Mouse (Mus musculus): ENCODE data around the gene Pcdh7. TPM values are rescaled to one million over a fixed set of nuclear protein-coding genes. Genes with fewer than 3 reads are reported as not detected.
"Not testable (repeated sequence)": the region's sequence is repeated elsewhere in the genome, so short reads cannot be mapped to it uniquely, and the experiment has no call there.

The Pcdh7 gene
- total RNA-seq (2021), result 10 to 100 TPM; 57.1 to 58.3 TPM
- long read RNA-seq, full-length matches to known transcripts, result 9 of 16 reads
- long read RNA-seq, partial matches to known transcripts, result 5 of 16 reads
- long read RNA-seq, other reads (novel, unspliced or antisense), result 2 of 16 reads

DNA sequence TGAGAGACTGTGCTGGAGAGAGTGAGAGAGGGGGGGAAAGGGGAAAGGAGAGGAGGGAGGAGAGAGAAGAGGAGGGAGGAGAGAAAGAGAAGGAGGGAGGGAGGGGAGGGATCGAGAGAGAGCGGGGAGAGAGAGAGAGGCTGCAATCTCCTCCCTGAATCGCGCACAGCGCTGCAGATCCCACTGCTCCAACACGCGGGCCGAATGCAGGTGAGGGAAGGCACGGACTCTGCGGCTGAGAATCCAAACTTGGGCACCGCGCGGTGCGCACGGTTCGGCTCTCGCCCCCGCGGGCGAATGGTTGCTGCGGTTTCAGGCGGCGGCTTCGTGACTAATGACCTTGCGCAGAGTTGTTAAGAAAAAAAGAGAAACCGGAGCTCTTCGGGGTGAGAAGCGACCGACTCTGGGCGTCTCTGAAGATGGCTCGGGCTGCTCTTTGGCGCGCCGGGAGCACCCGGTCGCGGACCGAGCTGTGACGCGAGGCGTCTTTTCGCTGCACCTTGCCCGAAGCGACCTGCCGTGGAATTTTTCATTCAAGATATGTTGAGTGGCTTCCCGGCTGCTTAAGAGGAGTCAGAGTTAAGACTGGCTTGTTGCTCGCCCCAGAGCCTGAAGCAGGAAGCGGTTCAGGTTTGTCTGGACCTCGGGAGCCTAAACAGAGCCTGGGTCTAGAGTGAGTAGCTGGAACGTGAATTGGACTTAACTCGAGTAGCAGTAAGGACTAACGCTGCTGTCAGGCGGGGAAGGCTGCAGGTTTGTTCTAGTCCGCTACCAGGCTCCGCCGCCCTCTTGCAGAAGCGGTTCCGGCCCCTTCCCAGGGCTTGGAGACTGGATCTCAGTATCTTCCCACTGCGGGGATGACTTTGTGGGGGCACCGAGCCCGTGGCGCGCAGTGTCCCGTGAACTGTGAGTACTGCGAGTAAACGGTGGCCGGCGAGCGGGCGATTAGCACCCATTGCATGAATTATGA lies at the start of gene Pcdh7:
Gene Pcdh7, plus strand, starts transcription at position 62 of the 970 bp plus-strand sequence.
- DNase-seq (ENCODE audit: low spot score in 2 of 2), result peak; percentile 48 to 66

DNA sequence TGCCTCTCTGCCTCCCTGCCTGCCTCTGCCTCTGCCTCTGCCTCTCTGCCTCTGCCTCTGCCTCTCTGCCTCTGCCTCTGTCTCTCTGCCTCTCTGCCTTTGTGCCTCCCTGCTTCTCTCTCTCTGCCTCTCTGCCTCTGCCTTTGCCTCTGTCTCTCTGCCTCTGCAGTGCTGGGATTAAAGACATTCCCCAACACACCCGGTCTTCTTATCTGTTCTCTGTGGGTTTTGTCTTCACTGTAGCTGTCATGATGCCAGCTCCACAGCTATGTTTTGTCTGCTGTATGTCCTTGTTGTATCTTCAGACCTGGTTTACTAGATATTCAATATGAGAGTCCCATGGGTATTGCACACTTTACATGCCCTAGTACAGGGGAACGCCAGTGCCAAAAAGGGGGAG lies 40.8 kb upstream of the Pcdh7 start:
- not testable (repeated sequence) for DNase-seq (ENCODE audit: low spot score in 2 of 2)

GRCm38 (mm10) chr5:57708396-57708795 lies 9.4 kb upstream of the Pcdh7 start:
- DNase-seq (ENCODE audit: low spot score in 2 of 2), result no peak

DNA sequence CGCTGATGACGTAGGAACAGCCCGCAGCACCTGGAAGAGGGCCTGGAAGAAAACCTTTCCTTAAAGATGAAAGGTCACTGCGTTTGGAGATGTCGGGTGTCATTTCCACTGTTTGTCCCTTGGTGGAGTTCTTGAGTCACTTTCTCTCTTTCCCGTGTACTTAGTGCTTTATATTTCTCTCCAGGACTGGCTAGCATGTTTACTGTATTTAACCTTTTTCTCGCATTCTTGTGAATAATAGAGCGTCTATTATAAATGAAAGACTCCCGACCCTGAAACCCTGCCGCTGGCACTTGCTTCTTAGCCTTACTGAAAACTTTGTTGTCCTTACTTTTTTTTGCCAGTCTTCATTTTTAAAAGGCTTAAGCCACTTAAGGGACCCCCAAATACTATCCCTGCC lies 3.8 kb upstream of the Pcdh7 start:
- peak; percentile 11 to 52 for DNase-seq (ENCODE audit: low spot score in 2 of 2)

DNA sequence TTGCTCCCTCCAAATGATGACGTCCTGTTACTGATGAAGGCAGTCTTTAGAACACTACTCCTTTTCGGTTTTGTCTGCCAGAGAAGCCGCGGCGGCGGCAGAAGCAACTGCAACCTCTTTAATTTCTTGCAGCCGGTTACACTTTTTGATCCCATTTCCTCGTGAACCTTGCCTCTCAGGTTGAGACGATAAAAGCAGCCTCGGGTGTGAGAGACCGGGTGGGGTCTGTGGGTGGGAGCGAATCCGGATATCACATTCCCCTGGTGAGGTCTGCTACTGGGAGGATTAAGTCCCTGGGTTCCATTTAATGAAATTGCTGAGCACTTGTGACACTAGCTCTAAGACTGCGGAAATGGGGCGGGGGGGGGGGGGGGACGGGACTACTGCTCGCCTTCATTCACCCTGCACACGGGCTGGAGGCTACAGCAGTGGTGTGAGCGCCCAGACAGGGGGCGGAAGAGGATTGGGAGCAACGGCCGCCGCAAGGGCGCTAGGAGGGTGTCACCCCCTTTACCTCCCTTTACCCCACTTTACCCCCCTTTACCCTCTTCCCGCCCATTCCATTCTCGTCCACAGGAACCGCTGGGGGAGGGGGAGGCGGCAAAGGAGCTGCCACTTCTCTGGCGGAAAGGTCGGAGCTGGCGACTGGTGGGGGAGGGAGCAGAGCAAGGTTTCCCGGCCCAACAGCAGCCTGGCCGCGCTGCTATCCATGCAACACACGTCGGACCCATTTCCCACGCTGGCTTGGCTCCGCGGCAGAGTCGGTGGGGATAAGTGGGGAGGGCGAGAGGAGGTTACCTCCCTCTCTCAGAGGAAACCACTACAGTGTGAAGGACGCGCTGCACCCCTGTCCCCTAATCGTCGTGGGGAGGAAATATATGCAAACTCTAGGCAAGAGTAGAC lies 2.9 kb upstream of the Pcdh7 start:
- DNase-seq (ENCODE audit: low spot score in 2 of 2), result peak; percentile 25 to 52

GRCm38 (mm10) chr5:57715524-57716400 lies 2.0 kb upstream of the Pcdh7 start:
- DNase-seq (ENCODE audit: low spot score in 2 of 2), result peak; percentile 80 to 85

DNA sequence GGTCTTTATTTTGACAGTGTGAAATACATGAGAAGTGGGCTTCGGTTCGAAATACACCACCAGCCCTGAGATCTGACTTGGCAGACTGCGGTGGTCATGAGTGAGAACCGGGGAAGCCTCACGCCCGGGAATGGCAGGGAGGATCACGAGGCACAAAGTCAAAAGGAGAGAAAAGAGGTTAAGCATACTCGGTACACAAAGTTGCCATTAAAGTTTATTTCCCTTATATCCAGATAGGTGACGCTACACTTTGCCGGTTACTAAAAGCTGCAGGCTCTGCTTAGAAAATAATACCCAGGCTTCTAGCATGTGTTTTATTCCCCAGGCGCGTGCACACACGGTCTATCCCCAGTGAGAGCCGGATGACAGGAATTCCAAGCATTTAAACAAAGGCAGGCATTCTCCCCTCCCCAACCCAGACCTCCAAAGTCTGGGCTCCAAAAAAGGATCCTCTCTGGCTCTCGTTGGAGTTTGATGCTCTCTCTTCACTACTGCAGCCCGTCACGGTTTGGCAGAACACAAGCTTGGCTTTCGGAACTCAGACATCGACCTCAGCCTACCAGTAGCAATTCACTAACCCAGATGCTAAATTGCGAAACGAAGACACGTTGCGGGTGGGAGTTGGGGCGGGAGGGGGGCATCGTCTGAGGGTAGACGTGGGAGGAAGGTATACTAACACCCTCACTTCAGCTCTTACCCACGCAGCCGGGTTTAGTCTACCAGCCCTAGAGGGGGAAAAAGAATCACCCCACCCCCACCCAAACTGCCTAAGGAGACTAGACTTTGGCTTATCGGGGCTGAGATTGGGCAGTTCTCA lies 1.1 kb upstream of the Pcdh7 start:
- peak; percentile 25 to 71 for DNase-seq (ENCODE audit: low spot score in 2 of 2)

DNA sequence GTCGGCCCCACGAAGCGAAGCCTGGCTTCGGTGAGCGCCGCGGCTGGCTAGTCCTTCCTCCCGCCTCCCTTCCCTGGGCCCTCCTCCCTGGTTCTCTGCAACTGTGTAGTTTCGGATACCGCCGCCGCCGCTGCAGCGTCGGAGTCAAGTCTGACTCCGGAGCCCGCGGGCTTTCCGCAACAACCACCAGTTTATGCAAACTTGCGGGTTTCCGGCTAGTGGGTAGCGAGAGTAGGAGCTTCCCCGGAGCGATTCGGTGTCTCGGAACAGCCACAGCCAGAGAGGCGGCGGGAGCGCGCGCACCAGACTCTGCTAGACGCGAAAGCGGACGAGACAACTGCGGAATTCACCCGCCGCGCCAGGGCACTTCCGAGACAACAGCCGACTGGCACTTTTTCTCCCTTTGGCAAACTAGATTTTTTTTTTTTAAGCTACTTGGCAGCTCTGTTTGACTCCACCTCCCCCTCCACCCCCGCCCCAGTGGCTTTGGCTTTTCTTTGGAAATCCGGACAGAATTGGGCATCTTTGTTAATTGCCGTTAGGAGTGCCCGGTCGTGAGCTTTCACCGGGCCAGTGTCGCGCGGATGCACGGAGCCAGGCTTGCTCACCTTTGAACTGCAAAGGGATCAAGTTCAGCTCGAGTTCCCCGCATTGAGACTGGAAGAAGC lies 395 bp upstream of the Pcdh7 start:
- DNase-seq (ENCODE audit: low spot score in 2 of 2), result peak; percentile 47 to 61

DNA sequence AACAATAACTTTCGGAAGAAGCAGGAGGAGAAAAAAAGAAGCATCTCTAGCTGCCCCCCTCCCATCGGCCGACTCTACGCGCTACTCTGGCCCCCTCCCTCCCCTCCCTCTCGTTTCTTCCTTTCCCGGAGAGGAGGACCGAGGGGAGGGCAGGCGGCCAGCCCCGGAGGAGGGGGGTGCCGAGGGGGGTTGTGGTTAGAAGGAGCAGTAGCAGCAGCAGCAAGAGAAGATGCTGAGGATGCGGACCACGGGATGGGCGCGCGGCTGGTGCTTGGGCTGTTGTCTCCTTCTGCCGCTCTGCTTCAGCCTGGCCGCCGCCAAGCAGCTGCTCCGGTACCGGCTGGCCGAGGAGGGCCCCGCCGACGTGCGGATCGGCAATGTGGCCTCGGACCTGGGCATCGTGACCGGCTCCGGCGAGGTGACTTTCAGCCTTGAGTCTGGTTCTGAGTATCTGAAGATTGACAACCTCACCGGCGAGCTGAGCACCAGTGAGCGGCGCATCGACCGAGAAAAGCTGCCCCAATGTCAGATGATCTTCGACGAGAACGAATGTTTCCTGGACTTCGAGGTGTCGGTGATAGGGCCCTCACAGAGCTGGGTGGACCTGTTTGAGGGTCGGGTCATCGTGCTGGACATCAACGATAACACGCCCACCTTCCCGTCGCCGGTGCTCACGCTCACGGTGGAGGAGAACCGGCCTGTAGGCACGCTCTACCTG lies 1.3 kb downstream of the Pcdh7 start:
- peak; percentile 43 to 53 for DNase-seq (ENCODE audit: low spot score in 2 of 2)

DNA sequence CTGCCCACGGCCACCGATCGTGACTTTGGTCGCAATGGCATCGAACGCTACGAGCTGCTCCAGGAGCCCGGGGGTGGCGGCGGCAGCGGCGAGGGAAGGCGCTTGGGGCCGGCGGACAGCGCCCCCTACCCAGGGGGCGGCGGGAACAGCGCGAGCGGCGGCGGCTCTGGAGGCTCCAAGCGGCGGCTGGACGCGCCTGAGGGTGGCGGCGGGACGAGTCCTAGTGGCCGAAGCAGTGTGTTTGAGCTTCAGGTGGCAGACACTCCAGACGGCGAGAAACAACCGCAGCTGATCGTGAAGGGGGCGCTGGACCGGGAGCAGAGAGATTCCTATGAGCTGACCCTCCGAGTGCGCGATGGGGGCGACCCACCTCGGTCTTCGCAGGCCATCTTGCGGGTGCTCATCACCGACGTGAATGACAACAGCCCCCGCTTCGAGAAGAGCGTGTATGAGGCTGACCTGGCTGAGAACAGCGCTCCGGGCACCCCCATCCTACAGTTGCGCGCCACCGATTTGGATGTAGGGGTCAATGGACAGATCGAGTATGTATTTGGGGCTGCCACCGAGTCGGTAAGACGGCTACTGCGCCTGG lies 1.9 kb downstream of the Pcdh7 start:
- DNase-seq (ENCODE audit: low spot score in 2 of 2), result peak; percentile 36 to 70

DNA sequence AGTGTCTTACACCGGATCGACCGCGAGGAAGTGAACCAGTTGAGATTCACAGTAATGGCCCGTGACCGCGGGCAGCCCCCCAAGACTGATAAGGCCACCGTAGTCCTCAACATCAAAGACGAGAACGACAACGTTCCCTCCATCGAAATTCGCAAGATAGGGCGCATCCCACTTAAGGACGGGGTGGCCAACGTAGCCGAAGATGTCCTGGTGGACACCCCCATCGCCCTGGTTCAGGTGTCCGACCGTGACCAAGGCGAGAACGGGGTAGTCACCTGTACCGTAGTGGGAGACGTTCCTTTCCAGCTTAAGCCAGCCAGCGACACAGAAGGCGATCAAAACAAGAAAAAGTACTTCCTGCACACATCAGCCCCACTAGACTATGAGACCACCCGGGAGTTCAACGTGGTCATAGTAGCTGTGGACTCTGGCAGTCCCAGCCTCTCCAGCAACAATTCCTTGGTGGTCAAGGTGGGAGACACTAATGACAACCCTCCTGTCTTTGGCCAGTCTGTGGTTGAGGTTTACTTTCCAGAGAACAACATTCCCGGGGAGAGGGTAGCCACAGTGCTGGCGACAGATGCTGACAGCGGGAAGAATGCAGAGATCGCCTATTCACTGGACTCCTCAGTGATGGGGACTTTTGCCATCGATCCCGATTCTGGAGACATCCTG lies 2.6 kb downstream of the Pcdh7 start:
- DNase-seq (ENCODE audit: low spot score in 2 of 2), result peak in 1 of 2 experiments; percentile 18

- DNase-seq (ENCODE audit: low spot score in 2 of 2), result peak in 1 of 2 experiments; percentile 13
Measured at GRCm38 (mm10) chr5:57721148-57721712, 3.5 kb downstream of the Pcdh7 start.

GRCm38 (mm10) chr5:57721927-57722326 lies 4.2 kb downstream of the Pcdh7 start:
- peak in 1 of 2 experiments; percentile 10 for DNase-seq (ENCODE audit: low spot score in 2 of 2)

- no peak for DNase-seq (ENCODE audit: low spot score in 2 of 2)
Measured at GRCm38 (mm10) chr5:57733451-57733850, 15.7 kb downstream of the Pcdh7 start.

GRCm38 (mm10) chr5:57735723-57736122 lies 18.0 kb downstream of the Pcdh7 start:
- no peak for DNase-seq (ENCODE audit: low spot score in 2 of 2)

- DNase-seq (ENCODE audit: low spot score in 2 of 2), result peak in 1 of 2 experiments; percentile 24
Measured at GRCm38 (mm10) chr5:57742924-57743323, 25.2 kb downstream of the Pcdh7 start.
